Mouse (Mus musculus) neural tube, embryonic 14.5 days (tissue): ENCODE results near the gene Tial1. TPM values are rescaled to one million over a fixed set of nuclear protein-coding genes. Genes with fewer than 3 reads are reported as not detected.

Source experiments
- ATAC-seq: fragments of 200-750 bp; cut with Nextera tagmentation; 2 replicates; pipeline ENCODE4 v1.8.0; 2017; ENCODE audit warnings: low read depth, mild to moderate bottlenecking, moderate TSS enrichment, moderate library complexity
- H3K27ac ChIP-seq: fragments of 300-500 bp; sonication (generic); 2 replicates; pipeline ENCODE4 v1.5.1; 2014; ENCODE audit warnings: low read depth, mild to moderate bottlenecking, control low read depth, low read length, moderate library complexity, mixed read lengths
- H3K27me3 ChIP-seq: fragments of 300-500 bp; sonication (generic); 2 replicates; pipeline ENCODE4 v1.6.1; 2014; ENCODE audit warnings: low read length; ENCODE audit not compliant: control insufficient read depth, insufficient read depth
- H3K36me3 ChIP-seq: fragments of 300-500 bp; sonication (generic); 2 replicates; pipeline ENCODE4 v1.6.1; 2014; ENCODE audit warnings: low read length, mixed read lengths; ENCODE audit not compliant: control insufficient read depth, insufficient read depth
- H3K4me1 ChIP-seq: fragments of 300-500 bp; sonication (generic); 2 replicates; pipeline ENCODE4 v1.6.1; 2014; ENCODE audit warnings: low read length; ENCODE audit not compliant: control insufficient read depth, insufficient read depth
- H3K4me2 ChIP-seq: fragments of 300-500 bp; sonication (generic); 2 replicates; pipeline ENCODE4 v1.6.1; 2014; ENCODE audit warnings: mild to moderate bottlenecking, low read depth, low read length, control low read depth
- H3K4me3 ChIP-seq: fragments of 300-500 bp; sonication (generic); 2 replicates; pipeline ENCODE4 v1.5.1; 2014; ENCODE audit warnings: low read depth, low read length, control low read depth, mixed read lengths
- H3K9ac ChIP-seq: fragments of 300-500 bp; sonication (generic); replicated peaks from 2 replicates; pipeline ENCODE4 v1.6.1; 2014; ENCODE audit warnings: low read depth, mild to moderate bottlenecking, control low read depth, low read length, mixed read lengths
- H3K9me3 ChIP-seq: fragments of 300-500 bp; sonication (generic); 2 replicates; pipeline ENCODE4 v1.6.1; 2016; ENCODE audit warnings: low read length; ENCODE audit not compliant: control insufficient read depth
- WGBS: fragments of 180-500 bp; shearing (Covaris S2); extraction: QIAGEN DNeasy Blood & Tissue Kit; methylation state at CpG from one replicate; pipeline ENCODE4 v1.1.7; 2014; 5-methylcytosine and 5-hydroxymethylcytosine counted together
- polyA plus RNA-seq: library from polyadenylated mRNA; unstranded; fragments of >200 nt; fragmentation: Nextera tagmentation; extraction: Ambion mirVana; gene quantifications from 2 replicates; pipeline ENCODE4 v1.2.1, GENCODE M21; 2014

Tial1 gene
- polyA plus RNA-seq: 41.0 and 41.7 TPM in 2 replicates

- peaks cover 10% of the 10 kb centered on the region for H3K4me1 ChIP-seq
- peak within 1 kb of the TSS; percentile 80 for H3K9ac ChIP-seq
- ATAC-seq: peak; percentile 99
- no peaks in the 10 kb centered on the region for H3K27me3 ChIP-seq
- H3K27ac ChIP-seq: peak within 1 kb of the TSS; percentile 86
- no peaks in the 10 kb centered on the region for H3K36me3 ChIP-seq
- under 1% methylated on average over 69 of the region's 69 CpGs for WGBS
- peak within 1 kb of the TSS; percentile 91 for H3K4me2 ChIP-seq
- no peaks in the 10 kb centered on the region for H3K9me3 ChIP-seq
- H3K4me3 ChIP-seq: peak within 1 kb of the TSS; percentile 70
Measured at GRCm38 (mm10) chr7:128461285-128462215, at the start of gene Tial1. TSS of gene Tial1 (minus strand) at chr7:128461717.

DNA sequence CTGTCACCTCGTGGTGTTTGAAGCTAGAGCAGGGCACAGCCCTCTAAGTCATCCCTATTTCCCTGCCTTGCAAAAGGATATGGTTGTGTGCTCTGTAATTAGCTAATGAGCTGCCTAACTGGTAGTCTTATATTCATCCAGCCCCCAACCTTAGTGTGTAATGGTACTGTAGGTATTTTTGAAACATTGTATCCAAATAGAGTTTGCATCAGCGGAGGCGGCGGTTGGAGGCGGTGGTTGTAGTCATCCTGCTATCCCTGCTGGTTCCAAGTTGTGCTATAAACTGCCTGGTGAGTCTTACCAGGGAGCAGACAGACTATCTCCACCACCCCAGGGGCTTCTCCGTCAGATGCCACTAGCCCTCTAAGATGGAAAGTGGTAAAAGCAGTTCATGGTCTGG lies 42.6 kb upstream of the Tial1 start:
- Histone ChIP-seq H3K4me1 (no peaks in the 10 kb centered on the region), H3K4me3 (no peak overlapping the region), H3K27me3 (no peaks in the 10 kb centered on the region), H3K4me2 (no peak overlapping the region), H3K9me3 (no peaks in the 10 kb centered on the region), H3K9ac (no peak overlapping the region), H3K27ac (no peak overlapping the region), H3K36me3 (no peaks in the 10 kb centered on the region)
- 91% methylated on average over 6 of the region's 6 CpGs for WGBS
- no peak for ATAC-seq

- no peak overlapping the region for H3K9ac ChIP-seq
- no peaks in the 10 kb centered on the region for H3K4me1 ChIP-seq
- no peaks in the 10 kb centered on the region for H3K9me3 ChIP-seq
- ATAC-seq: no peak
- H3K27me3 ChIP-seq: no peaks in the 10 kb centered on the region
- WGBS: 86% methylated on average over 6 of the region's 6 CpGs
- no peak overlapping the region for H3K4me3 ChIP-seq
- H3K27ac ChIP-seq: no peak overlapping the region
- H3K4me2 ChIP-seq: no peak overlapping the region
- no peaks in the 10 kb centered on the region for H3K36me3 ChIP-seq
Measured at GRCm38 (mm10) chr7:128499801-128500200, 38.3 kb upstream of the Tial1 start.

DNA sequence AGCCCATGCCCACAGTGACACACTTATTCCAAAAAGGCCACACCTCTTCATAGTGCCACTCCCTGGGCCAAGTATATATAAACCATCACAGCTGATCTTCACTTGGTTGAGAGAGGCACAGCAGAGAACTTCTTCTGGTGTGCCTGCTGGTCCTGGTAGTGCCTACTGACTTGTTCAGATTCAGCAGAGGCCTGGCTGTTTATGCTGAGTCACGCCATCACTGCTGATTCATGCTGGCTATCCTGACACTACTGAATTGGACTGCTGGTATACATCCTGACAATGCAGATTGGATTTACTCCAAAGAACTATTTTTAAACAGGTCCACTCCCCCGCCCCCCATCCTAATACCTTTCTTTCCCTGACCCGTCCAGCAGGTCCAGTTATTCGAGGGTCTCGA lies 33.0 kb upstream of the Tial1 start:
- Histone ChIP-seq H3K9me3 (no peaks in the 10 kb centered on the region), H3K9ac (no peak overlapping the region), H3K27me3 (no peaks in the 10 kb centered on the region), H3K4me3 (no peak overlapping the region), H3K4me2 (no peak overlapping the region), H3K36me3 (no peaks in the 10 kb centered on the region), H3K27ac (no peak overlapping the region), H3K4me1 (no peaks in the 10 kb centered on the region)
- no peak for ATAC-seq
- WGBS: 92% methylated on average over 5 of the region's 5 CpGs

- no peaks in the 10 kb centered on the region for H3K27me3 ChIP-seq
- peaks cover 4% of the 10 kb centered on the region; the same call in 1 of the 2 replicates for H3K9me3 ChIP-seq
- no peak overlapping the region for H3K4me2 ChIP-seq
- no peak overlapping the region for H3K4me3 ChIP-seq
- ATAC-seq: no peak
- no peak overlapping the region for H3K27ac ChIP-seq
- WGBS: 97% methylated on average over 3 of the region's 3 CpGs
- no peaks in the 10 kb centered on the region for H3K36me3 ChIP-seq
- H3K4me1 ChIP-seq: no peaks in the 10 kb centered on the region
- no peak overlapping the region for H3K9ac ChIP-seq
Measured at GRCm38 (mm10) chr7:128488986-128489385, 27.5 kb upstream of the Tial1 start.

GRCm38 (mm10) chr7:128474322-128474721 lies 12.8 kb upstream of the Tial1 start:
- Histone ChIP-seq H3K9ac (no peak overlapping the region), H3K27me3 (no peaks in the 10 kb centered on the region), H3K9me3 (no peaks in the 10 kb centered on the region), H3K4me2 (no peak overlapping the region), H3K27ac (no peak overlapping the region), H3K4me1 (no peaks in the 10 kb centered on the region), H3K4me3 (no peak overlapping the region), H3K36me3 (no peaks in the 10 kb centered on the region)
- peak; percentile 70; the same call in 1 of the 2 replicates for ATAC-seq
- WGBS: 40% methylated on average over 10 of the region's 10 CpGs

DNA sequence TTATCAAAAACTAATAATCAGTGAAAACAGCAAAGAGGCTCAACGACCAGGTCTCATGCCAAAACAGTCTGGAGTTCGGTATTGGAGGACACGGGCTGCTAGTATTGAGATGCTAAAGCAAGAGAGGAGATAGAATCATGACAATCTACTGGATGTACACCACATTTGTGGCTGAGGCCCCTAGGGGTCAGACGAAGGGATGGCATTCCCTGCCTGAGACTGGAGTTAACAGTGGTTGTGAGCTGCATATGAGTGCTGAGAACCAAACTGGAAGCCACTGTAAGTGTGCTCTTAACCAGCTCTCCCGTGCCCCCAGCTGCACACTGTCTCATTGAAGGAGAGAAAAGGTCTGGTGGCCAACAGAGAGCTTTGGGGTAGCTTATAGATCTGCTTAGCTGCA lies 889 bp upstream of the Tial1 start:
- peak overlapping the region; percentile 70; the same call in 1 of the 2 replicates for H3K4me3 ChIP-seq
- H3K9me3 ChIP-seq: no peaks in the 10 kb centered on the region
- peak overlapping the region; percentile 65 for H3K4me2 ChIP-seq
- no peaks in the 10 kb centered on the region for H3K36me3 ChIP-seq
- H3K9ac ChIP-seq: no peak overlapping the region
- no peak overlapping the region for H3K27ac ChIP-seq
- peaks cover 10% of the 10 kb centered on the region for H3K4me1 ChIP-seq
- ATAC-seq: no peak
- H3K27me3 ChIP-seq: no peaks in the 10 kb centered on the region
- 72% methylated on average over 5 of the region's 5 CpGs for WGBS

DNA sequence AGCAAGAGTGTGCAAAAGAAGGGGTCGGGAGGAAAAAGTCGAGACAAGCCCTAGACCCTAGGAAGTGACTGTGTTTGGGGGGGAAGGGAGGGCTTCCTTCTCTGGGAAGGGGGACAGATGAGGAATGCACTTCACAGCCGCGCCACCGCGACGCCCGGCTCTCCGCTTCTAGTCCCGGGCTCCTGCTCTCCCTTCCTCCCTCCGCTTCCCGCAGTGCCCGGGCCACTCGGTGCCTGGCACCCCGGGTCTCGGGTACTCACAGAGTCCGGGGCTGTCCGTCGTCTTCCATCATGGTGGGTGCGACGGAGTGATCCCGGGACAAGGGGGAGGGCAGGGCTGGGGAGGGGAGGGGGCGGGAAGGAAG lies 670 bp downstream of the Tial1 start:
- peak; percentile 25; the same call in 1 of the 2 replicates for ATAC-seq
- 0% methylated on average over 21 of the region's 23 CpGs for WGBS
- Histone ChIP-seq H3K4me3 (peak overlapping the region; percentile 70), H3K36me3 (no peaks in the 10 kb centered on the region), H3K9me3 (no peaks in the 10 kb centered on the region), H3K4me1 (peaks cover 10% of the 10 kb centered on the region), H3K27me3 (no peaks in the 10 kb centered on the region), H3K4me2 (peak overlapping the region; percentile 91), H3K27ac (peak overlapping the region; percentile 86), H3K9ac (peak overlapping the region; percentile 80)

- Histone ChIP-seq H3K4me2 (peak overlapping the region; percentile 91), H3K27me3 (no peaks in the 10 kb centered on the region), H3K27ac (peak overlapping the region; percentile 86), H3K9me3 (no peaks in the 10 kb centered on the region), H3K4me3 (peak overlapping the region; percentile 70), H3K36me3 (no peaks in the 10 kb centered on the region), H3K4me1 (peaks cover 10% of the 10 kb centered on the region), H3K9ac (peak overlapping the region; percentile 80)
- under 1% methylated on average over 36 of the region's 36 CpGs for WGBS
- no peak for ATAC-seq
Measured at GRCm38 (mm10) chr7:128460131-128460864, 1.2 kb downstream of the Tial1 start.
